Mouse (Mus musculus) gastrocnemius, postnatal 10 days (tissue): ENCODE data around the gene Syt12. TPM values are rescaled to one million over a fixed set of nuclear protein-coding genes. Genes with fewer than 3 reads are reported as not detected.
A peak's percentile ranks its signal among the peaks of the same experiment; 100 is the strongest.

Experiments used
- DNase-seq: peaks from one replicate; pipeline ENCODE4 v3.0.0; 2021; ENCODE audit warnings: mixed read lengths
- total RNA-seq, 2 experiments: library from RNA; stranded (reverse); gene quantifications; 2 replicates each; pipeline ENCODE4 v1.2.3; 2021

Gene Syt12
- total RNA-seq, 2 experiments from 2014 or later = 1.2 to 1.7 TPM

DNA sequence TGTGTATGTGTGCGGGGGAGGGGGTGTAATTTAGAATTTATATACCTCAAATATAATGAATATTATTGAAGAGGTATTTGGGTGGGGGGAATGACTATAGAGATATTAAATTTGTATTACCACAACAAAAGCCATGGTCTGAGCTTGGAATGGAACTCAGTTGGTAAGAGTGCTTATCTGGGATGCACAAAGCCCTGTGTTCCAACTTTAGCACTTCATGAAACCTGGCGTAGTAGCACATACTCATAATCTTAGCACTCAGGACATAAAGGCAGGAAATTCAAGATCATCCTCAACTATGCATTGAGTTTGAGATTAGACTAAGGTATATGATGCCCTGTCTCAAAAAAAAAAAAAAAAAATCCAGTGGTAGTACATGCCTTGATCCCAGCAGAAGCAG, 72.4 kb downstream of the Syt12 start:
- DNase-seq = no peak

DNA sequence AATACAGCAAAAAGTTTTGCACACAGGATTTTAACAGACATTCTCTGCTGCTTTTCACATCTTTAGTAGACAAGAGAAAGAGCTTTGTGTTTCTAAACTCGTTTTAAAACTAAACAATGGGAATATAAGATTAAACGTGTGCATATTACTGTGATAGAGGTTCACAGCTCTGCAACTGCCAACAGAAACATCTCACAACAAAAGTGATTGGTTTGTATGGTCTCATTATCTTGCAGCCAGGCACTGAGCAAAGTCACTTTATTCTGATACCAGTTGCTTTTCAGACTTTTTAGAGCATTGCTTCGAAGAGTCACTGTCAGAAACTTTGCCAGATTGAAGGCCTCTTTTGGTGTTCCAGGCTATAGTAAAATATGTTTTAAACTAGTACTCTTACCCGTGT, 78.3 kb downstream of the Syt12 start:
- DNase-seq = no peak

DNA sequence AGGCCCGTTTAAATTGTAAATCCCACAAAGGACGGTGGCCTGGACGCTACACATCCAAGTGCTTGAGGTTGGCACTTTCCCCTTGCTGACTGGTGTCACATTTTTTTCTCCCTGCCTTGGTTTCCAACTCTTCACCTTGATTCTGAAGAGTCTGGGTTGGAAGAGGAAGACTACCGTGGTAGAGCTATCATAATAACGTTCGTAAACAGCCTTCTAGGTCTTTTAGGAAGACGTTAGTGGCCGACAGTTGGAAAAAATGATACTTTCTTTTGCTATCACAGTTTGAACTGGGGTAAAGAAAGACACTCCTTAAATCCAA, 78.7 kb downstream of the Syt12 start:
- DNase-seq = no peak

DNA sequence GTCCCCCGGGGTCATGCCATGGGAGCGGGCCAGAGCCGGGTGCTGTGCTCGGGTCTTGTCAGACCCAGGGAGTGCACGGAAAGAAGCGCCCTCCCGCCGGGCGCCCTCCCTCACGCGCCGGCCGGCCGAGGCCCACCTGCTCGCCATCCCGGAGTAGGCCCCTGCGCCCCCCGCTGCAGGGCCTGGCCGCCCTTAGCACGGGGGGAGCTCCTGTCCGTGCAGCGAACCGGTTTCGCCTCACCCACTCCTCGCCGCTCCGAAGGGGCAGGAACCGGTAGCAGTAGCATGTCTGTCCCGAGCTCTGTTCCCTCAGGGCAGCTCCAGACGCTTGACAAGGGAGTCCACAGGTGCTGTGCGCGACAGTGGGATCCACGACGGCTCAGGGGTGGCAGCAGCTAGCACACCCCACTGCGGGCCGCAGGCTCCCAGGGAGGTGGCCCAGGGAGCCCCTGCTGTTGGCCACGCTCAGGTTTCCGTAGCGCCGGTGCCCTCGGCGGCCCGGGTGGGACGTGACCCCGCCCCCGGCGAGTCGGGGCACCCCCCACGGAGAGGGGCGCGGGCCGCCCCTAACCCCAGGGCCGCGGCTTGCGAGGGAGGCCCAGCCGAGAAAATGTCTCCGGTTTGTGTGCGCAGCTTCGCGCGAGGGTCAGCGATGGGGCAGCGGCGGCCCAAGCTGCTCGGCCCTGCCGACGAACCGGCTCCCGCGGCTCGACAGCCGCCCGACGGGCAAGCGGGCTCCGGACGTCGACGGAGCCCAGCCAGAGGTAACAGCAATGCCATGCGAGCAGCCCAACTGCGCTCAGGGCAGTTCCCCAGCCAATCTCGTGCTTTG, 79.2 kb downstream of the Syt12 start, which contains the start of gene Kdm2a:
Gene Kdm2a, minus strand, starts transcription at position 488 of the 832 bp plus-strand sequence.
- peak; percentile 56 for DNase-seq

DNA sequence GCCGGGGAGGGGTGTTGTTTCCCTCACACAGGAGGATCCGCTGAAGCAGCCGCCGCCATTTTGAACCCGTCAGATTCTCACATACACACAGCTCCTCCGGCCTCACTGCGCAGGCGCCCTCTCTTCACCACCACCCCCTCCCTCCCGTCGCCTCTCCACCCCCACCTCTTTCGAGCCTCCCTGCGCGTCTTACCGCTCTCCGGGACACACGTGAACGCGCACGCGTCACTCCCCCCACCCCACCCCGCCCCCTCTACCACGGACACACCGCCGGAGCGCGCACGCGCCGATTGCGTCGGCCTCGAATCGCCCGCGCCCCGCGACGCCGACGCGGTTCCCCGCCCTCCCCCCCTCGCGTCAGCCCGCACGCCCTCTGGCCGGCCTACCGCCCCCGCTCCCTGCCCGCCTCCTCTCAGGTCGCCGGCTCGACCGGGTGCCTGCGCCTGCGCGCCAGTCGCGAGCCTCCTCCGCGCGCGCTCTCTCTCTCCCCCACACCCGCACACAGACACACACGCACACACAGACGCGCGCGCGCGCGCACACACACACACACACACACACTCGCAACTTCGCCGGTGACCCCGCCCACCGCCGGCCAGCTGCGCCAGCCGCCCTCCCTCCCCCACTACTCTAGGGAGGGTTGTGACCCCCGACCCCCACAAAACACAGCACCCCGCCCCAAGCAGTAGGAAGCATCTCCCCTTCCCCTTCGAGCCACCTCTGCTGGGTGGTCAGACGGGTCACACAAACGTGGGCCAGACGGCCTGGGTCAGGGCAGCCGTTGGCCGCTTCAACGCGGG, 80.0 kb downstream of the Syt12 start:
- DNase-seq = peak; percentile 96

DNA sequence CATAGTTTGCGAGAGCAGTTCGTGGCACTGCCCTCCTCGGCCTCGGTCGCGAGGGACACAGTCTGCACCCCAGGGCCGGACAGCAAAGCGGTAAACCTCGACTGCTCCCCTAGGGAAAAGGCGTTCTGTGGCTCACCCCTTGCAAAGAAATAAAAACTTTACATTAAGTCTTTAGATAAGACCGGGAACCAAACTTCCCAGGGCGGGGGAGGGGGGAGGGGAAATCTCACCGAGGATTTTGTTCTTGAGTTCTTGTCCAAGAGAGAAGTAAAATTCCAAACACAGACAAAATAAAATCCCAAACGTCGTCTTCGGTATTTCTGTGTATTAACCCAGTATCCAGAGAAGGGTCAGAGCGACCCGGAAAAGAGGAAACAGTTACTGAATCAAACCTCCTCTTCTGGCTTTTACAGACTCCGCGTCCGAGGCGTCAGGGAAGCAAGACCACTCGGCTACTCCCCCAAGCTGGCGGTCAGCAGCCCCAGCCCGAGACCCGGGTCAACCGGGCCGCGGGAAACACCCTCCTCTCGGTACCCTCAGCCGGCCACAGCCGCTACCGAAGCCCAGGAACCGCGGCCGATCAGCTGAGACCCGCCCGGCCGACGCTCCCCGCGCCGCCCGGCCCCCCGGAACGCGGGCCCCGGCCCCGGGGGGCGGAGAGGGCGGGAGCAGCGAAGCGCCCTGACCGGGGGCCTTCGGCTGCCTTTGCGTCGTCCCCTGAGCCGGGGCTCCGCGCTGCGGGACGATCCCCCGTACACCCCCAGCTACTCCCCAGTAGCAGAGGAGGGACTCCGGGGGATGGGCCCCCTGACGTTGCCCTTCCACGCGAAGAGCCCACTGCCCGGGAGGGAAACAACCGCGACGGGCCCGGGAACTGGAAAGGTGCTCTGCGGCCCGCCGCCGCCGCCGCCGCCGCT, 80.9 kb downstream of the Syt12 start:
- DNase-seq = peak; percentile 40

Other genes starting within 250 kb of the Syt12 start
- 10 to 100 TPM; 26.1 to 31.9 TPM for gene Pold4, start 245.5 kb downstream of the Syt12 start, total RNA-seq
- 1 to 10 TPM; 4.9 to 6.3 TPM for gene Ssh3, start 208.3 kb downstream of the Syt12 start, total RNA-seq
- gene Ankrd13d, start 194.3 kb downstream of the Syt12 start, total RNA-seq = 1 to 10 TPM; 1.2 to 1.3 TPM
- 10 to 100 TPM; 28.1 to 41.2 TPM for gene Grk2, start 171.2 kb downstream of the Syt12 start, total RNA-seq
- gene Kdm2a, start 79.2 kb downstream of the Syt12 start, total RNA-seq = 10 to 100 TPM; 37.8 to 51.9 TPM
- 1 to 10 TPM; 1.4 to 3.5 TPM for gene Rhod, start 38.0 kb downstream of the Syt12 start, total RNA-seq
- not detected for gene 2010003K11Rik, start 21.1 kb upstream of the Syt12 start, total RNA-seq
- gene Pcx, start 33.0 kb upstream of the Syt12 start, total RNA-seq = 10 to 100 TPM; 12.7 to 18.1 TPM
- gene Lrfn4, start 138.2 kb upstream of the Syt12 start, total RNA-seq = 1 to 10 TPM; 5.1 to 7.1 TPM
- 10 to 100 TPM in 1 of 2 experiments, 1 to 10 TPM in 1; 8.8 to 10.1 TPM for gene Rce1, start 148.2 kb upstream of the Syt12 start, total RNA-seq
- 1 to 10 TPM in 1 of 2 experiments, under 1 TPM in 1; 0.20 to 1.0 TPM for gene Gm960, start 221.2 kb upstream of the Syt12 start, total RNA-seq
- gene Sptbn2, start 233.7 kb upstream of the Syt12 start, total RNA-seq = 1 to 10 TPM in 1 of 2 experiments, under 1 TPM in 1; 0.96 to 1.1 TPM